Mouse (Mus musculus) natural killer cell, adult 2 months (primary cell): ENCODE data around the gene Krt36.

Experiments used
- DNase-seq, 2 experiments: peaks; one replicate each; pipeline ENCODE4 v3.0.0; 2022; ENCODE audit warnings: low spot score in 2 of 2

Krt36 gene

DNA sequence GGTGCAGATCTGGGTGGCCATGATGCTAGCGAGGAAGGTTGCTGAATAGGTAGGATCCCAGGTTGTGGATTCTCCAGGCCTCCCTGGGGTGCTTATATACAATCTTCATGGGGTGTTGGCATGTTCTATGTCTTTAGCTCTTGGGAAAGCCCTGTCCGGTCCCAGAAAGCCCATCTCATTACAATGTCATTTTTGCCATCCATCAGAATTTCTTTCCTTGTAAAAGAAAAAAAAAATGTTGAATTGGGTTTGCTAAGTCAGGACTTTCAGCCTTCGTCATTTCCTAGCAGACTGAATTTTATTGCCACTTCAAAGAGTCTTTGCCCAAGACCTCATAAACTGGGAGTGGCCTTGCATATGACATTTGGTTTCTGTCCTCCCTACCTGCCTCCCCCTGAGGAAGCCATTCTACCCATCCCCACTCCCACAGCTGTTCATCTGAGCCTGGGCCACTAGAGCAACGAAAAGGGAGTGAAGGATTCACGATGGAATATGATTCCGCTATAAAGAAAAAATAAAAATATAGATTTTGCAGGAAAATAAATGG lies at the start of gene Krt36:
Krt36 (minus strand) TSS at position 51 of the 547 bp plus-strand sequence.
- DNase-seq: no peak

- no peak for DNase-seq
Observed at GRCm38 (mm10) chr11:100148615-100149330, 43.3 kb upstream of the Krt36 start, which contains the start of gene Krt19. Gene Krt19 (minus strand): TSS chr11:100148665.

GRCm38 (mm10) chr11:100147566-100148353 lies 42.3 kb upstream of the Krt36 start:
- DNase-seq: no peak

DNA sequence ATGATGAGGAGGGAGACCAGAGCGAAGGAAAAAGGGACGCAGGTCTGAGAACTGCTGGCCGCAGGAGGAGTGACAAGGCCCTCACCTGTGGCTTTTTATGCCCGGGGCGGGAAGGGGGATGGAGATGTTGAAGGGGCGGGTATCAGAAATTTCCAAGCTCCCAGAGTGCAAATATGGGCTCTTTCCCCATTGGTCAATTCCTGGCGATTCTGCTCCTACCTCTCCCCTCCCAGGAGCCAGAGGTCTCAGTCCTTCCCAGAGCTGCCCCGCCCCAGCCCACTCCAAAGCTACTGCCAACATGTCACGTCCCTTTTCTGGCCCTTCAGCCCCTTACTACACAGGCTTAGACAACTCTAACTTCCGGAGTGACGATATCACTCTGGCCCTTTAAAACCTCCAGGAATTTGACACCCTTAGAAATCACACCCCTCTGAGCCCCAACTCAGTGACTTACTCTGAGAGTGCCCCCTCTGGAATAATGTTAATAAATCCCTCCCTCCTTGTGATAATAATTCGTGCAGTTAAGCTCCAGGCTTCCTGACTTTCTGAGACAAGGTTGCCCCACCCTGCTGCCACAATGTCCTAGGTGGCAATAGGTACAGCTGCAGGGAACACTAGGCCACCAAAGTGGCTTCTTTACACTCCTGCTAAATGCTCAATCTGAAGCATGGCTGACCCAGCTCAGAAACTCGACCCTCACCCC lies 40.6 kb upstream of the Krt36 start:
- DNase-seq: no peak

DNA sequence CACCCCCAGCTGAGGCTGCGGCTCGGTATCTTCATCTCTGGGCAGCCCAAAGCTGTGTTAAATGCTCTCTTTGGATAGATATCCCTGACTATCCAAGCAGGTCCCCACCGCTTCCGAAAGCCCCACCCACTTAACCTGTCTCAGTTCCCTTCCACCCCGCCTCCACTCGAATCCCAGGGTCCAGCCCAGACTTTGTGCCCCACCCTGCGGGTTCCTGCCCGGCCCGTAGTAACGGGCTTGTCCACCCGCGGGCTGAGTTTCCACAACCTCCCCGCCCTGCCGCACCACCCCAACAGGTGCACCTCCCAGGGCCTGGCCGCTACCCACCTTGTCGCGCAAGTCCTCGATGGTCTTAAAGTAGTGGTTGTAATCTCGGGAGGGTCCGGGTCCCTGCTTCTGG lies 39.7 kb upstream of the Krt36 start:
- DNase-seq: no peak

- DNase-seq: no peak
Observed at GRCm38 (mm10) chr11:100140966-100141365, 35.5 kb upstream of the Krt36 start.

DNA sequence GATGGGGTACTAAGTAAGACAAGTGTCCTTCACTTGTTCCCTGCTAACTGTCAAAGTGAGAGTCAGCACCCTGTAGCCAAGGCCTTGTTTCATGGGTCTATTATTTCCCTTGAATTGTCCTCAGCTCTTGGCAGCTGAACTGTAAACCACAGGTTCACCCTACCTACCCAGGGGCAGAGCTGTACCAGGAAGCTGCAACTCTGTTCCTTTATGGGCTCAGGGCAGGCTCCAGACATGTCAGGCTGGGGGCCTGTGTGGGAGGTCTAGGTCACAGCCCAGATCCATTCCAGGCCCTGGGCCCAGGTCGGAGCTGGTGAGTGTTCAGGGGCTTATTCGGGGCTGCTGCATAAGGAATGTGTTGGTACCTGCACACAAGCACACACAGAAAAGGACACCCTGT lies 34.0 kb upstream of the Krt36 start:
- DNase-seq: no peak

- no peak for DNase-seq
Observed at GRCm38 (mm10) chr11:100138809-100139208, 33.4 kb upstream of the Krt36 start.

DNA sequence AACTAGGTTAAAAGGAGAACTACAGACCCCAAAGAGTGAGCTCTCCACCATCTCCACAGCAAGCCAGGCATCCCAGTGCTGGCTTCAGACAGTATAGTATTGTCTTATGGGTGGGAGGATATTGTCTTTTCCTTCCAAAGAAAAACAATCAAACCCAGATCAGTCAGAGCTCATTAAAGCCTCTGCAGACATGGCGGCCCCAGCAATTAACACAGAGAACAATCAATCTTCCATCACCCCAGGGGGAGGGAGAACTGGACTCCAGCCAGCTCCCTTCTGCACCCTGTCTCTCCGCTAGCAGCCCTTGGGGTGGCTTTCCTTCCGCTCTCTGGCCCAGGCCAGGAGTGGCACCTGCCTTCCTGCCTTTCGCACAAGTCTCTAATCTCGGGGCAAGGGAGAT lies 32.3 kb upstream of the Krt36 start:
- DNase-seq: no peak

GRCm38 (mm10) chr11:100136559-100136958 lies 31.1 kb upstream of the Krt36 start:
- no peak for DNase-seq

DNA sequence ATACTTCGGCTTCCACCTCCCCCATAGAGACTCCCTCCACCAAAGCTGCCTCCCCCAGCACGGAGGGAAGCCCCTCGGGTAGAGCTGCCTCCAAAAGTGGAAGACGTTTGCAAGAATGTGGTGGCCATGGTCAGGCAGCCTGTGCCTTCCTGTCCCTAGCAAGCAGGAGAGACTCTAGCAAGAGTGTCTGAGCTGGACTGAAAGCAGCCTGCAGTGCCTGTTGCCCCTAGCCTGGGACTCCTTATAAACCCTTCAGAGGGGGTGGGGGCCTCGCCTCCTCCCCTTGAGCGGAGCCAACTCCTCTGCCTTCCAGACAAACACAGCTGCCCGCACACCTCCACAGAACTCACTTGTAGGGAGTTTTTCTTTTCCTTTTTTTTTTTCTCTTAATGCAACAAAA lies 30.3 kb upstream of the Krt36 start, which contains the start of gene Krt15:
Krt15 (minus strand) TSS at position 198 of the 400 bp plus-strand sequence.
- no peak for DNase-seq

DNA sequence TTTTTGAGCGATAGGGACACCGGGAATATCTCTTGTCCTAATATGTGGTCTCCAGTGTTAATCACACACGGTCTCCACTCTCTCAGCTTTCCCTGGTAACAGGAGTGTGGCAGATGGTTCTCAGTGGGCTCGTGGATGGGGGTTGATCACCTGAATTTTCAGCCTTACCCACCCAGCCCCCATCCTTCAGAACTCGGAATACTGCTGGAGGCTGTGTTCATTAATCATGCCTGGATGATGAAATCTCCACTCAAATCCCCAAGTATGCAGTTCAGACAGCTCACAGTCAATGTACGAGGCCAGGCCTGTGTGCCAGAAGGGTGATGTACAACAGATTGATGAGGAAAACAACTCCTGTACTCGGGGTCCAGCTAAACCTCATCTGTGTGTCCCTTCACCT lies 19.5 kb upstream of the Krt36 start:
- no peak for DNase-seq

- no peak for DNase-seq
Observed at GRCm38 (mm10) chr11:100121466-100121865, 16.0 kb upstream of the Krt36 start, which contains the start of gene Krt13. Gene Krt13 (minus strand): TSS chr11:100121566.

DNA sequence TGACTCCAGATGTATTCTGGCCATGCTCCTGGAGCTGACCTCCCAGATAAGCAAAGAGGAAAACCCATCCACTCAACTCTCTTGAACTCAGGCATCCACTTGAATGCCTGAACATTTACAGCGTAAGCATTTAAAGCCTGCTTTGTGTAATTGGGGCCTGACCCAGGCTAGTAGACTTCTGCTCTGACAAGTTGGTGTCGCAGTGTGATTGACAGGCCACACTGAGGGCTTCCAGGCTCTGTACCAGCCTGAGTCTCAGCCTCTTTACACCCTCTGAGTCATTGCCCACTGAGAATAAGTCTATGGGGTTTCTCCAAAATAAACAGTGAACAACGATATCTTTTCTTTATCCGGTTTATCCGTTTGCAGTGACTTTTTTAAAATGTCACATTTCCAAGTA lies 14.9 kb upstream of the Krt36 start:
- DNase-seq: no peak

- no peak for DNase-seq
Observed at GRCm38 (mm10) chr11:100113742-100114029, 8.3 kb upstream of the Krt36 start.

GRCm38 (mm10) chr11:100112935-100113741 lies 7.7 kb upstream of the Krt36 start:
- no peak for DNase-seq

DNA sequence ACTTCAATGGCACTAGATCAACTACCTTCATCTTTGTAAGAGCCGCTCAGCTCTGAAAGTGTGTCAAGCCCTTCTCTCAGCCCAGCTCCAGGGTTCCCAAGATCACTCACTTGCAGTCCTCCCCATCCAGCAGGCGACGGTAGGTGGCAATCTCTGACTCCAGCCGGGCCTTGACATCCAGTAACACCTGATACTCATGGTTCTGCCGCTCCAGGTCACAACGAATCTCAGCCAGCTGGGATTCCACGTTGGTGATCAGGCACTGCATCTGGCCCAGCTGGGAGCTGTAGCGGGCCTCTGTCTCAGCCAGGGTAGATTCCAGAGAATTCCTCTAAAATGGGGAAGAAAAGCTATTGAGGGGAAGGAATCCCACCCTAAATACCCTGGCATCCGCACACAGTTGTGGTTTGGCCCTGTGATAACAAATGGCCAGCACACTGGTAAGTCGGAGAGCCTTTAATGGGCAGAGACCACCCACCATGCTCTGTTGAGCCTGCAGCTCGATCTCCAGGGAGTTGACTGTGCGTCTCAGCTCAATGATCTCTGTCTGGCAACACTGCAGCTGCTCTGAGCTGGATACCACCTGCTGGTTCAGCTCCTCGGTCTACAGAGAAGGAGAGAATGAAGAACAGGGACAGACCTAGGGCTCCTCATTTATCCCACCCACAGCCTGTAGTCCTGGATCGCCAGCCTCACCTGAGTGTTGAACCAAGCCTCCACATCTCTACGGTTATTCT lies 2.6 kb downstream of the Krt36 start:
- DNase-seq: no peak

- DNase-seq: no peak
Observed at GRCm38 (mm10) chr11:100100391-100100790, 5.0 kb downstream of the Krt36 start.

GRCm38 (mm10) chr11:100097819-100098218 lies 7.6 kb downstream of the Krt36 start:
- no peak for DNase-seq

GRCm38 (mm10) chr11:100096141-100096540 lies 9.3 kb downstream of the Krt36 start, which contains the start of gene Krt35:
Gene Krt35 (minus strand): TSS chr11:100096241.
- no peak for DNase-seq
